Mouse (Mus musculus) liver, postnatal 0 days (tissue): ENCODE measurements at regions not wholly inside any gene's neighbourhood (a gene's known extent, or its start where the extent isn't known, plus 50 kb on each side); places are given as distances from the start of the nearest gene placed in this dataset.

Experiments used
- ATAC-seq: fragments of 200-750 bp; cut with Nextera tagmentation; 2 replicates; pipeline ENCODE4 v1.8.0; 2017; ENCODE audit warnings: mild to moderate bottlenecking, moderate library complexity
- DNase-seq: peaks from one replicate; pipeline ENCODE4 v3.0.0-alpha.2; 2016
- H3K27ac ChIP-seq: fragments of 300-500 bp; sonication (generic); 2 replicates; pipeline ENCODE4 v1.5.1; 2014; ENCODE audit warnings: antibody characterized with exemption, moderate library complexity, mild to moderate bottlenecking, low read depth
- H3K27me3 ChIP-seq: fragments of 300-500 bp; sonication (generic); 2 replicates; pipeline ENCODE4 v1.6.1; 2014; ENCODE audit warnings: low read length, control low read depth, mixed read lengths; ENCODE audit not compliant: insufficient read depth
- H3K36me3 ChIP-seq: fragments of 300-500 bp; sonication (generic); replicated peaks from 2 replicates; pipeline ENCODE4 v1.6.1; 2014; ENCODE audit warnings: mild to moderate bottlenecking, control low read depth, low read length, moderate library complexity, mixed read lengths; ENCODE audit not compliant: insufficient read depth
- H3K4me1 ChIP-seq: fragments of 300-500 bp; sonication (generic); 2 replicates; pipeline ENCODE4 v1.6.1; 2014; ENCODE audit warnings: antibody characterized with exemption, mild to moderate bottlenecking, control low read depth; ENCODE audit not compliant: insufficient read depth
- H3K4me2 ChIP-seq: fragments of 300-500 bp; sonication (generic); 2 replicates; pipeline ENCODE4 v1.6.1; 2014; ENCODE audit warnings: low read depth, mild to moderate bottlenecking, low read length, moderate library complexity, mixed read lengths
- H3K4me3 ChIP-seq: fragments of 300-500 bp; sonication (generic); 2 replicates; pipeline ENCODE4 v1.5.1; 2014; ENCODE audit warnings: low read depth, low read length
- H3K9ac ChIP-seq: fragments of 300-500 bp; sonication (generic); replicated peaks from 2 replicates; pipeline ENCODE4 v1.6.1; 2014; ENCODE audit warnings: mild to moderate bottlenecking, moderate library complexity
- H3K9me3 ChIP-seq: fragments of 300-500 bp; sonication (generic); 2 replicates; pipeline ENCODE4 v1.6.1; 2016; ENCODE audit warnings: mild to moderate bottlenecking, control low read depth, low read length, mixed read lengths
- CTCF ChIP-seq: sonication (generic); IDR thresholded peaks from 2 replicates; pipeline ENCODE4 v1.5.1; 2016; ENCODE audit warnings: antibody characterized with exemption, low read depth
- EP300 ChIP-seq: IDR thresholded peaks from 2 replicates; pipeline ENCODE4 v1.6.1; 2016; ENCODE audit warnings: antibody characterized with exemption, low read depth, mild to moderate bottlenecking
- WGBS: fragments of 180-500 bp; shearing (Covaris S2); extraction: QIAGEN DNeasy Blood & Tissue Kit; methylation state at CpG from one replicate; pipeline ENCODE4 v1.1.7; 2014; ENCODE audit not compliant: insufficient replicate concordance; 5-methylcytosine and 5-hydroxymethylcytosine counted together

DNA sequence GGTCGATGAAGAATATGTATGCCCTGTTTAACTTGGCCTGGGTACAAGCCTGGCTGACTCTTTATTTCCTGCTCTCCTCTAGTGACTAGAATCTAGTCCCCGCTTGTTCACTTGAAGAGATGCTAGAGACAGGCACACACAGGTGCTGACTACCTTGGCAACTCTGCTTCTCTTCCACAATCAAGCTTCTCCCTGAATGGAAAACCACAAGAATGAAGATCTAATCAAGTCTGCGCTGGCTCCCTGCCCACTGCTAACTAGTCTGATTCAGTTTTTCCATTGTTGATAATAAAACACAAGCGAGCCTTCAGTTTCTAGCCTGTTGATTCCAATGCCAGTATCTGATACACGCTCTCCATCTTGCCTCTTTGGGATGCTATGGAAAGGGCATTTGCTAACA is 213.5 kb downstream of the Phlda1 start:
- DNase-seq = no peak
- 68% methylated on average over 5 of the region's 5 CpGs for WGBS
- no peak for TF ChIP-seq EP300
- TF ChIP-seq CTCF = no peak

DNA sequence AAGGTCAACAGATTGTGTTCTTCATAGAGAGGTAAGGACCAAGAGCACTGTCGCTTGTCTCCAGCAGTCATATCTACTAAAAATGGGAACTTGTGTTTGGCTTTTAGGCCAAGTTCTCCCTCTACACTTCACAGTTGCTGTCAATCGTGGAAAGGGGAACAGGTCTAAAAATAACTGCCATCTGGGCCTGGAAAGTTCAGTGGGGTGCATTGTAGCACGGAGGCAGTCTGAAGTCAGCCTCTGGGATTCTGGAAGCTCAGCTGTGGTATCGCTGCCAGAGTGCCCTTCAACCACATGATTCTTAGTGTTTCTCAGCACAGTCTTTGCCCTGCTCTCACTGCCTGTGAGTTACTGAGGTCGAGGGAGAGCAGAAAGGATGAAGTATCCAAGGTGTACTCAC is 215.0 kb downstream of the Phlda1 start:
- TF ChIP-seq CTCF (no peak), EP300 (no peak)
- no peak for ATAC-seq
- Histone ChIP-seq H3K9me3 (no peaks in the 10 kb centered on the region), H3K27ac (no peak overlapping the region), H3K36me3 (no peaks in the 10 kb centered on the region), H3K27me3 (no peaks in the 10 kb centered on the region), H3K4me3 (no peak overlapping the region), H3K4me2 (no peak overlapping the region), H3K4me1 (no peaks in the 10 kb centered on the region), H3K9ac (no peak overlapping the region)
- DNase-seq = no peak
- WGBS = 24% methylated on average over 5 of the region's 5 CpGs

More for the DNA sequence above, 213.5 kb downstream of the Phlda1 start:
- Histone ChIP-seq H3K9me3 (no peaks in the 10 kb centered on the region), H3K36me3 (no peaks in the 10 kb centered on the region), H3K27ac (no peak overlapping the region), H3K4me1 (no peaks in the 10 kb centered on the region), H3K4me3 (no peak overlapping the region), H3K27me3 (no peaks in the 10 kb centered on the region), H3K9ac (no peak overlapping the region), H3K4me2 (no peak overlapping the region)
- ATAC-seq = no peak

DNA sequence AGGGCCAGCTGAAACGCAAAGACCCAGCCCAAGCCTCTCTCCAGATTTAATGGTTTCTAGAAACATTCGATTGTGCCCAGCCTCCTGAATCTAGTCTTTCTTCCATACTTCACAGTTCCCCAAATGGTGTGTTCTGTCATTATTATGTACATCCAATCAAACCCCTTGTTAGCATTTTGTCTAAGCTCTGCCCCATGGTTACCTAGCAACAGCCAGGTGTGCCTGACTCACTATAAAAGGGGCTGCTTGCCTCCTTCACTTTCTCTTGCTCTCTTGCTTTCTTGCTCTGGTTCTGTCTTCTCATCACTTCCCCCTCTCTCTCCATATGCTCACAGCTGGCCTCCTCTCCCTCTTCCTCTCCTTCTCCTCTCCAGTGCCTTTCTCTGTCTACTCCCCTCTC is 217.8 kb downstream of the Phlda1 start:
- no peak overlapping the region for H3K4me3 ChIP-seq
- H3K9me3 ChIP-seq = no peaks in the 10 kb centered on the region
- H3K27me3 ChIP-seq = no peaks in the 10 kb centered on the region
- 77% methylated on average over 2 of the region's 2 CpGs for WGBS
- TF ChIP-seq CTCF (no peak), EP300 (no peak)
- no peak overlapping the region for H3K27ac ChIP-seq
- H3K4me1 ChIP-seq = no peaks in the 10 kb centered on the region
- no peak overlapping the region for H3K9ac ChIP-seq
- no peak for ATAC-seq
- no peak for DNase-seq
- no peak overlapping the region for H3K4me2 ChIP-seq
- no peaks in the 10 kb centered on the region for H3K36me3 ChIP-seq

DNA sequence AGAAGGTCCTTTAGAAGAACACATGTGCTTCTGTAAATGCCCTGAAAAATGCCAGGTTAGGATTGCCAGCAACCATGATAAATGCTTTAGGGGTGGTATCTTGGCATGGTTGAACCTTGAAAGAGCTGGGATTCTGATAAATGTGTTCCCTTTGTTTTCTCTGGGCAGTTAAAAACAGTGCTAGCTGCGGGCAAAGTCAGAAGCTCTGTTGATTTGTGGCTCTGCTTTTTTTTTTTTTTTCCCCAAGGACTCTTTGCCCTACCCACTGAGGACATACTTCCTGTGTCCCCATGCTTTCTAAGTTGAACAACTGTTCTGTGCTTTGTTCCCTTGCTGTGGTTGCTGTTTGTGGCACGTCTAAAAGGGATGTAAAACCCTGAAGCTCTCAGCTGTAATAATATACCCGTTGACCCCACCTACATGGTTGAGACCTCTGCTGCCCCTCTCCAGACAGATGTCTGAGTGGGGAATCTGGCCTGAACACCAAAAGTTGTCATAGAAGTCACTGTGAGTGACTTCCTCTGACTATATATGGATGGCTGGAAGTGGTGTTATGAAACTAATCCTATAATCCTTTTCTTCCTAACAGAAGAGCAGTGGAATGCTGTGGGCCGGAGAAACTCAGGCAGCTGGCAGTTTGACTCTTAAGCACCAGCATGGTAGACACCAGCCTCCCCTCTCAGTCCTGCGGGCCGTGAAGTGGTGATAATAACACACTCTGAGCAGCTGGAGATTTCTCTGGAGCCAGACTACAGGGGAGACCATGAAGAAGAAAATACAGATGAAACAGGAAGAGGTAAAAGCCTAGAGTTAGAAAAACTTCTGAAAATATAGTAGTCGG is 218.7 kb downstream of the Phlda1 start:
- Histone ChIP-seq H3K4me3 (no peak overlapping the region), H3K4me2 (no peak overlapping the region)
- ATAC-seq = peak; percentile 55

DNA sequence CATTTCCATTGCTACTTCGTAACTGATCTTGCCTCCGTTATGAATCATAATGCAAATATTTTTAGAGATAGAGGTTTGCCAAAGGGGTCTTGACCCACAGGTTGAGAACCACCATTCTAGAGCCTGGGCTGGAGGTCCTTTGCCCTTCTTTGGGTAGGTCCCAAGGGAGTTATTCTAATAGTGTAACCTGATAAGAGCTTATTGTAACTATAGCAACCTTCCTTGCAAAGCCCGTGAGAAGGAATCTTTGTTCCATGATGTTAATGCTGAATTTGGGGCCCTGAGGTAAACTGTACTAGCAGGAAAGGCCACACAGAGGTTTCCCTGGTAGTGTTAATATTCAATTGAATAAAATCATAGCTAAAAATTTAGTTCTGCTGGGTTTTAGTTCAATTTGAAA is 229.9 kb downstream of the Phlda1 start:
- no peak overlapping the region for H3K9ac ChIP-seq
- no peaks in the 10 kb centered on the region for H3K27me3 ChIP-seq
- H3K9me3 ChIP-seq = no peaks in the 10 kb centered on the region
- H3K27ac ChIP-seq = no peak overlapping the region
- no peaks in the 10 kb centered on the region for H3K4me1 ChIP-seq
- H3K4me2 ChIP-seq = no peak overlapping the region
- 80% methylated on average over 3 of the region's 3 CpGs for WGBS
- DNase-seq (no peak), ATAC-seq (no peak)
- TF ChIP-seq CTCF (no peak), EP300 (no peak)
- H3K4me3 ChIP-seq = no peak overlapping the region
- no peaks in the 10 kb centered on the region for H3K36me3 ChIP-seq

More for the DNA sequence above, 218.7 kb downstream of the Phlda1 start:
- no peak for DNase-seq
- no peak overlapping the region for H3K27ac ChIP-seq
- no peaks in the 10 kb centered on the region for H3K4me1 ChIP-seq
- 56% methylated on average over 7 of the region's 7 CpGs for WGBS
- H3K9me3 ChIP-seq = no peaks in the 10 kb centered on the region
- H3K36me3 ChIP-seq = no peaks in the 10 kb centered on the region
- H3K27me3 ChIP-seq = no peaks in the 10 kb centered on the region
- TF ChIP-seq CTCF (no peak), EP300 (no peak)
- no peak overlapping the region for H3K9ac ChIP-seq

DNA sequence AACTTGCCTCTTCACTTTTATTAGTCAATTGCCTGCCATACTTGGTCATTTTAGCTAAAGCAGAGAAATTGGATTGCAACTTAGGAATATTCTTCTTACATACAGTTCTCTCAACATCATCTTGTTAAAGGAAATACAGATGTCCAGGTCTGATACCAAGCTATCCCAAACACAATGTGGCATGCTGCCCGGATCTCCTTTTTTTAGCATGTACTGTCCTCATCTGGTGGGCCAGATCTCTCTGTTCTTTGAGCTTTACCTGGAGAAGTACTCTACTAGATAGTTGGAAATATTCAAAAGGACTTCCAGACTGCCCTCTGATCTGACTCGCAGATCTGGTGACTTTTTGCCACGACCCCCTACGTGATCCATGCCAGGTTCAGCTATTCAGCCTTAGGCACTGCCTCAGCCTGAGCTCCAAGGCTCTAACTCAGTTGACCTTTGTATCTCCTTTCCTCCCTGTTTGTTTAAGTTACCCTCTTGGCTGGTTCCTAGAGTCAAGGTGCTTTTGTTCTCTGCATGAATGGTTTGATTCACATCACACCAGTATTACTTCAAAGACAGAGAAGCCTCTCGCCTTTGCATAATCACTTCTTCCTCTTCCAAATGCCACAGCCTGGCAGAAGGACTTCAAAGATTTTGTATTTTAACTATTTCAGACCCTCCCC is 232.9 kb upstream of the Krr1 start:
- Histone ChIP-seq H3K27ac (no peak overlapping the region), H3K4me1 (no peaks in the 10 kb centered on the region), H3K27me3 (no peaks in the 10 kb centered on the region), H3K9ac (no peak overlapping the region), H3K9me3 (no peaks in the 10 kb centered on the region), H3K4me2 (no peak overlapping the region), H3K4me3 (no peak overlapping the region), H3K36me3 (no peaks in the 10 kb centered on the region)
- 50% methylated on average over 5 of the region's 5 CpGs for WGBS
- TF ChIP-seq EP300 = no peak
- no peak for TF ChIP-seq CTCF
- DNase-seq = no peak
- no peak for ATAC-seq
